Mouse (Mus musculus): ENCODE data around the gene Aqp11. TPM values are rescaled to one million over a fixed set of nuclear protein-coding genes. Genes with fewer than 3 reads are reported as not detected.

Aqp11 gene
- total RNA-seq, 1 experiment from 2014 or later = 2.8 TPM

Other genes with a start within 250 kb of the Aqp11 start
- 49.9 and 80.4 TPM in 2 replicates for gene Aamdc, start 158.8 kb downstream of the Aqp11 start, total RNA-seq (2017)
- gene Rsf1, start 158.4 kb downstream of the Aqp11 start, total RNA-seq (2017) = 68.5 and 75.8 TPM in 2 replicates
- gene Clns1a, start 41.7 kb downstream of the Aqp11 start, total RNA-seq (2017) = 128 and 154 TPM in 2 replicates
- 48.4 and 59.8 TPM in 2 replicates for gene Pak1, start 50.3 kb upstream of the Aqp11 start, total RNA-seq (2017)
- gene Gdpd4, start 181.7 kb upstream of the Aqp11 start, total RNA-seq (2017) = not detected in 2 replicates